Mouse (Mus musculus) ES-Bruce4 (cell line): ENCODE measurements around the gene Usp12.

Experiments used
- CTCF ChIP-seq: IDR thresholded peaks from one replicate; pipeline ENCODE4 v1.8.1; 2011; ENCODE audit warnings: low read depth, low read length
- POLR2A ChIP-seq: IDR thresholded peaks from one replicate; pipeline ENCODE4 v1.8.1; 2011; ENCODE audit warnings: low read length; ENCODE audit not compliant: insufficient read depth

GRCm38 (mm10) chr5:146724956-146725355 lies 69.8 kb downstream of the Usp12 start:
- no peak for TF ChIP-seq POLR2A
- TF ChIP-seq CTCF: no peak
